Mouse (Mus musculus) liver, adult 2 months (tissue): ENCODE data around the gene Fgfr2. TPM values are rescaled to one million over a fixed set of nuclear protein-coding genes. Genes with fewer than 3 reads are reported as not detected.

ENCODE experiments used
- DNase-seq: peaks from one replicate; pipeline ENCODE4 v3.0.0-alpha.2; 2011; ENCODE audit warnings: low read depth, low spot score; ENCODE audit errors: extremely low read depth
- H3K27ac ChIP-seq: fragments of 200-500 bp; replicated peaks from 2 replicates; pipeline ENCODE4 v1.5.1; 2012; ENCODE audit warnings: low read depth, mild to moderate bottlenecking, control low read depth, inconsistent platforms, low read length; ENCODE audit not compliant: insufficient read depth
- H3K27me3 ChIP-seq: fragments of 200-500 bp; 2 replicates; pipeline ENCODE4 v1.6.1; 2012; ENCODE audit warnings: mild to moderate bottlenecking, moderate library complexity, low read length, inconsistent platforms; ENCODE audit not compliant: control insufficient read depth, insufficient read depth
- H3K36me3 ChIP-seq: fragments of 200-500 bp; 2 replicates; pipeline ENCODE4 v1.6.1; 2012; ENCODE audit warnings: low read length, inconsistent platforms; ENCODE audit not compliant: control insufficient read depth, insufficient read depth
- H3K4me1 ChIP-seq: fragments of 200-500 bp; 2 replicates; pipeline ENCODE4 v1.6.1; 2011; ENCODE audit warnings: low read length; ENCODE audit not compliant: control insufficient read depth, insufficient read depth
- H3K4me3 ChIP-seq: fragments of 200-500 bp; 2 replicates; pipeline ENCODE4 v1.5.1; 2011; ENCODE audit warnings: low read depth, mild to moderate bottlenecking, control low read depth, low read length, moderate library complexity; ENCODE audit not compliant: insufficient read depth
- H3K79me2 ChIP-seq: fragments of 200-500 bp; 2 replicates; pipeline ENCODE4 v1.6.1; 2012; ENCODE audit warnings: inconsistent platforms, mild to moderate bottlenecking, low read length, moderate library complexity; ENCODE audit not compliant: control insufficient read depth, insufficient read depth
- H3K9ac ChIP-seq: fragments of 200-500 bp; 2 replicates; pipeline ENCODE4 v1.6.1; 2012; ENCODE audit warnings: low read depth, mild to moderate bottlenecking, control low read depth, inconsistent platforms, low read length
- CTCF ChIP-seq: fragments of 200-500 bp; IDR thresholded peaks from 2 replicates; pipeline ENCODE4 v1.5.1; 2011; ENCODE audit warnings: low read depth, low read length, control low read depth
- POLR2A ChIP-seq: fragments of 200-500 bp; IDR thresholded peaks from 2 replicates; pipeline ENCODE4 v1.6.1; 2011; ENCODE audit warnings: low read length, control low read depth; ENCODE audit not compliant: insufficient read depth; ENCODE audit errors: extremely low read depth
- WGBS: fragments of 180-500 bp; shearing (Covaris S2); methylation state at CpG from one replicate; pipeline ENCODE4 v1.1.7; 2018; 5-methylcytosine and 5-hydroxymethylcytosine counted together
- polyA plus RNA-seq: library from polyadenylated mRNA; depleted of rRNA; stranded (reverse); fragments of >200 nt; gene quantifications from 2 replicates; pipeline ENCODE4 v1.2.3, GENCODE M21; 2012
- total RNA-seq: library from RNA; depleted of rRNA; stranded (reverse); fragments of >200 nt; gene quantifications from 2 replicates; pipeline ENCODE4 v1.2.3, GENCODE M21; 2014

Fgfr2 gene
- total and polyA plus RNA-seq, 2 experiments = 16.7 to 35.2 TPM

GRCm38 (mm10) chr7:132303988-132304387, 819.2 kb downstream of the Fgfr2 start:
- Histone ChIP-seq H3K9ac (no peak overlapping the region), H3K27ac (no peak overlapping the region), H3K79me2 (peaks cover 3% of the 10 kb centered on the region; the same call in 1 of the 2 replicates), H3K36me3 (no peaks in the 10 kb centered on the region), H3K4me3 (no peak overlapping the region), H3K27me3 (no peaks in the 10 kb centered on the region), H3K4me1 (peaks cover 13% of the 10 kb centered on the region; the same call in 1 of the 2 replicates)
- TF ChIP-seq POLR2A = no peak
- no peak for TF ChIP-seq CTCF
- WGBS = 52% methylated on average over 7 of the region's 7 CpGs
- DNase-seq = no peak

- H3K79me2 ChIP-seq = peaks cover 3% of the 10 kb centered on the region; the same call in 1 of the 2 replicates
- no peaks in the 10 kb centered on the region for H3K27me3 ChIP-seq
- H3K36me3 ChIP-seq = no peaks in the 10 kb centered on the region
- no peak overlapping the region for H3K4me3 ChIP-seq
- no peak overlapping the region for H3K9ac ChIP-seq
- H3K4me1 ChIP-seq = peaks cover 16% of the 10 kb centered on the region; the same call in 1 of the 2 replicates
- no peak for DNase-seq
- TF ChIP-seq CTCF (no peak), POLR2A (no peak)
- WGBS = 51% methylated on average over 8 of the region's 8 CpGs
- no peak overlapping the region for H3K27ac ChIP-seq
Observed at GRCm38 (mm10) chr7:132302508-132303241, 820.5 kb downstream of the Fgfr2 start.

DNA sequence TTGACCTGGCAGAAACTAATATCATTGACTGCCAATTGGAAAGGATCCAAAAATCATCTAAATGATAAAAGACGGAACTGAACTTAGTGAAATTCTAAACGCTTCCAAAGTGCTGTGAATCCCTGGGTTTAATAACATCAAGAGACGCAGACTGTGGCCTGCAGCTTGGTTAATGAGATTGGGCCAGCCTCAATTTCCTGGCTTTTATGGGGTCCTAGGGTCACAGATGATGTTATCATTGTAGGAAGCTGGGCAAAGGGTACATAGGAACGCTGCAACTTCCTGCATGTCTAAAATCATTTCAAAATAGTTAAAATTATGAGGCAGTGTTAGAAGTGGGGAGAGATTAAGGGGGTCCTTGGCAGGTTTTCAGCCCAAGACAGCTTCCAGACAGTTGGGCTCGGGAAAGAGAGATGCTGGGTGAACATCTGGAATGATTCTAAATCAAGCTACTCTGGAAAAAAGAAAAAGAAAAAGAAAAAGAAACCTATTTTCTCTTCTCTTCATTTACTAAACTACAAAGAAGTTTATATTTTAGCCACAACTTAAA, 823.4 kb downstream of the Fgfr2 start:
- DNase-seq = no peak
- 60% methylated on average over 5 of the region's 5 CpGs for WGBS
- no peak overlapping the region for H3K27ac ChIP-seq
- H3K27me3 ChIP-seq = no peaks in the 10 kb centered on the region
- H3K79me2 ChIP-seq = peaks cover 3% of the 10 kb centered on the region; the same call in 1 of the 2 replicates
- H3K9ac ChIP-seq = no peak overlapping the region
- peaks cover 12% of the 10 kb centered on the region; the same call in 1 of the 2 replicates for H3K4me1 ChIP-seq
- H3K36me3 ChIP-seq = no peaks in the 10 kb centered on the region
- H3K4me3 ChIP-seq = no peak overlapping the region
- no peak for TF ChIP-seq POLR2A
- no peak for TF ChIP-seq CTCF

DNA sequence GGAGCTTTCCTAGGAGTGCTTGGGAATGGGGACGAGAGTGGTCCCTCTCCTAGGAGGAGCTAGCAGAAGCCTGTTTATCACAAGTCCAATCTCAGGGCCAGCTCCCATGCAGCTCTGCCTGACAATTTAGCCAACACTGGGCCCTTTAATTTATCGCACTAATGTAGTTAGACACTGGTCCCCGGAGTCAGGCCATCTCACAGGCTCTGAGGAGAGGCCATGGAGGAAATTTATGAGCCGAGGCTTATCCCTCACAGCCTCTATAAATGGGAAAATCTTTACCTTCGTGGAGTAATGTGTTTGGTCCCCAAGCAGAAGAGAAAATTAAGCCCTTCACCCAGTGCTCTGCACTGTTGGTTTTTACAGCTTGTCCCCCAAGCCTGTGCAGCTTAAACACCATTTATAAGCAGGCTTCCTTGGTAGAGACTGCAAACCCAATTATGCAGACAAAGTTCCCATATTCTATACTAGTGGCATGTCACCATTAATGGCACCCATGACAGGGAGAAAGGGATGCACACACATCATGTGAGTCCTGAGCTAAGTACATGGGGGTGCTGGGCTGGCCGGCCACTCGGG, 824.6 kb downstream of the Fgfr2 start:
- H3K4me3 ChIP-seq = no peak overlapping the region
- no peak overlapping the region for H3K9ac ChIP-seq
- no peak overlapping the region for H3K27ac ChIP-seq
- WGBS = 88% methylated on average over 7 of the region's 7 CpGs
- H3K79me2 ChIP-seq = no peaks in the 10 kb centered on the region; the same call in 1 of the 2 replicates
- DNase-seq = no peak
- TF ChIP-seq CTCF (no peak), POLR2A (no peak)
- H3K27me3 ChIP-seq = no peaks in the 10 kb centered on the region
- no peaks in the 10 kb centered on the region for H3K36me3 ChIP-seq
- peaks cover 8% of the 10 kb centered on the region; the same call in 1 of the 2 replicates for H3K4me1 ChIP-seq

DNA sequence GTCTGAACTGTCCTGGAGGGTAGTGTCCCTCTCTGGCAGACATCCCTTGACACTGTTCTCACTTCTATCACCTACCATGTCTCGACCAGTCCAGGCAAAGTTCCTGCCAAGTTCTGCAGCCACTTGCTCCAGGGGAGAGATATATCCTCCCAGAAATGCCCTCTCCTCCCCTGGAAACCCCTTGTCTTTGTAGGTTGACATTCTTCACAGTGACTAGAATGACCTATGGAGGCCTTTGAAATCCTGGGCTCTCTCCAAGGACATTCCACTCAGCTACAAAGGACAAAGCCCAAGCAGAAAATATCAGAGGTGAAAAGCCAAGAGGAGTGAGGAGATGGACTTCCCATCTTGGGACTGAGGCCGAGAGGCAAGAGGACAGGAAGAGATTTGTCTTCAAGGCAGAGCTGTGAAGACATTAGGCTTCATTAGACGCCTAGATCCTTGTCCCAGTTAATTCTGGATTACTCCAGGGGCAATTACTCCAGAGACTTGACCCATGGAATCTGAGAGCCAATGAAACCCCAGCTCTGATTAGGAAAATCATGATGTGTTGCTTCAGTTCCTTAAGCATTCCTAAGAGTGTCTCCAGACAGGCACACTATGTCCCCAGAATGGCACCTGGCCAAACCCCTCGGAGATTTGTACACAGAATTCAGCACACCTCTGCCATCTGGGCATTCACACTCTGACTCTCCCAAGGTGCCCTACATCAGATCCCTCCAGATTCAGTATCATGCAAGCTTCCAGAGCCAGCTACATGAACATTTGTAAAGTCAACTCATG, 826.3 kb downstream of the Fgfr2 start:
- H3K27me3 ChIP-seq = no peaks in the 10 kb centered on the region

More for the DNA sequence above, 826.3 kb downstream of the Fgfr2 start:
- no peak overlapping the region for H3K27ac ChIP-seq
- H3K4me1 ChIP-seq = peaks cover 8% of the 10 kb centered on the region; the same call in 1 of the 2 replicates
- TF ChIP-seq CTCF = no peak
- no peak overlapping the region for H3K4me3 ChIP-seq
- WGBS = 74% methylated on average over 4 of the region's 4 CpGs
- H3K79me2 ChIP-seq = no peaks in the 10 kb centered on the region; the same call in 1 of the 2 replicates
- DNase-seq = no peak
- no peaks in the 10 kb centered on the region for H3K36me3 ChIP-seq
- no peak overlapping the region for H3K9ac ChIP-seq
